Mouse (Mus musculus) midbrain, postnatal 0 days (tissue): ENCODE measurements around the gene Hmgb1. TPM values are rescaled to one million over a fixed set of nuclear protein-coding genes. Genes with fewer than 3 reads are reported as not detected.

Source experiments
- ATAC-seq: fragments of 200-750 bp; cut with Nextera tagmentation; 2 replicates; pipeline ENCODE4 v1.8.0; 2017; ENCODE audit warnings: moderate number of reproducible peaks, mild to moderate bottlenecking, moderate TSS enrichment, moderate library complexity; ENCODE audit not compliant: low FRiP score
- DNase-seq: peaks from one replicate; pipeline ENCODE4 v3.0.0-alpha.2; 2015; ENCODE audit warnings: low spot score
- H3K27ac ChIP-seq: fragments of 300-500 bp; sonication (generic); 2 replicates; pipeline ENCODE4 v1.5.1; 2014; ENCODE audit warnings: low read depth, mild to moderate bottlenecking, low read length, mixed read lengths
- H3K27me3 ChIP-seq: fragments of 300-500 bp; sonication (generic); 2 replicates; pipeline ENCODE4 v1.6.1; 2014; ENCODE audit warnings: low read length, control low read depth, mixed read lengths; ENCODE audit not compliant: insufficient read depth
- H3K36me3 ChIP-seq: fragments of 300-500 bp; sonication (generic); 2 replicates; pipeline ENCODE4 v1.6.1; 2014; ENCODE audit warnings: low read length, control low read depth, mixed read lengths; ENCODE audit not compliant: insufficient read depth
- H3K4me1 ChIP-seq: fragments of 300-500 bp; sonication (generic); 2 replicates; pipeline ENCODE4 v1.6.1; 2014; ENCODE audit warnings: mild to moderate bottlenecking, control low read depth, antibody characterized with exemption, low read length, mixed read lengths; ENCODE audit not compliant: insufficient read depth
- H3K4me2 ChIP-seq: fragments of 300-500 bp; sonication (generic); 2 replicates; pipeline ENCODE4 v1.6.1; 2014; ENCODE audit warnings: low read depth, mild to moderate bottlenecking, low read length, mixed read lengths; ENCODE audit not compliant: poor library complexity, severe bottlenecking
- H3K4me3 ChIP-seq: fragments of 300-500 bp; sonication (generic); 2 replicates; pipeline ENCODE4 v1.5.1; 2014; ENCODE audit warnings: low read depth, mild to moderate bottlenecking, low read length, moderate library complexity
- H3K9ac ChIP-seq: fragments of 300-500 bp; sonication (generic); replicated peaks from 2 replicates; pipeline ENCODE4 v1.6.1; 2014; ENCODE audit warnings: mild to moderate bottlenecking, low read length, moderate library complexity, mixed read lengths; ENCODE audit not compliant: poor library complexity, severe bottlenecking
- H3K9me3 ChIP-seq: fragments of 300-500 bp; sonication (generic); 2 replicates; pipeline ENCODE4 v1.6.1; 2016; ENCODE audit warnings: low read length, control low read depth
- CTCF ChIP-seq: IDR thresholded peaks from 2 replicates; pipeline ENCODE4 v1.5.1; 2016; ENCODE audit warnings: antibody characterized with exemption, mild to moderate bottlenecking
- WGBS: fragments of 180-500 bp; shearing (Covaris S2); extraction: QIAGEN DNeasy Blood & Tissue Kit; methylation state at CpG from one replicate; pipeline ENCODE4 v1.1.7; 2014; 5-methylcytosine and 5-hydroxymethylcytosine counted together
- polyA plus RNA-seq: library from polyadenylated mRNA; unstranded; fragments of >200 nt; fragmentation: Nextera tagmentation; extraction: Ambion mirVana; gene quantifications from 2 replicates; pipeline ENCODE4 v1.2.1, GENCODE M21; 2015
- total RNA-seq: library from RNA; depleted of rRNA; stranded (reverse); fragments of >200 nt; gene quantifications from 2 replicates; pipeline ENCODE4 v1.2.3, GENCODE M21; 2014

Hmgb1 gene
- total and polyA plus RNA-seq, 2 experiments from 2014 or later: 171 to 756 TPM

DNA sequence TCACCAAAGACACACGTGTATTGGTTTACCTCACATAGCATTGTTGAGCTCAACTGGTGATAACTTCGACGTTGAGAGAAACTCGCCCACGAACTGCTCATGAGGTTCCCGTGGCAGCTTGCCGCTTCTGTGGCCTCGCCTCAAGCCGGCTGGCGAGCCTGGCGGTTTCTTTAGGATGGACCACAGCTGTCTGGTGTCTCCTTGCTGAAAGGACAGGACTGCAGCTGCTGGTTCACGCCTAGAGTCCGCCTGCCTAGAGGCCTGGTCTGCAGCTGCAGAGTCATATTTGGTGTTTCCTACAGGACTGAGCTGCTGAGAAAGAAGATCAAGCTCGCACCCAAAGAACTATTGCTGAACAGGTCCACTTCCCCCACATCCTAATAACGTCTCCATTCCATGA, 55.8 kb downstream of the Hmgb1 start:
- H3K9me3 ChIP-seq: no peaks in the 10 kb centered on the region
- no peaks in the 10 kb centered on the region for H3K36me3 ChIP-seq
- no peak overlapping the region for H3K4me3 ChIP-seq
- no peaks in the 10 kb centered on the region for H3K4me1 ChIP-seq
- H3K4me2 ChIP-seq: no peak overlapping the region
- 90% methylated on average over 15 of the region's 15 CpGs for WGBS
- H3K27ac ChIP-seq: no peak overlapping the region
- no peaks in the 10 kb centered on the region for H3K27me3 ChIP-seq
- H3K9ac ChIP-seq: no peak overlapping the region
- DNase-seq: no peak
- ATAC-seq: no peak
- TF ChIP-seq CTCF: no peak

DNA sequence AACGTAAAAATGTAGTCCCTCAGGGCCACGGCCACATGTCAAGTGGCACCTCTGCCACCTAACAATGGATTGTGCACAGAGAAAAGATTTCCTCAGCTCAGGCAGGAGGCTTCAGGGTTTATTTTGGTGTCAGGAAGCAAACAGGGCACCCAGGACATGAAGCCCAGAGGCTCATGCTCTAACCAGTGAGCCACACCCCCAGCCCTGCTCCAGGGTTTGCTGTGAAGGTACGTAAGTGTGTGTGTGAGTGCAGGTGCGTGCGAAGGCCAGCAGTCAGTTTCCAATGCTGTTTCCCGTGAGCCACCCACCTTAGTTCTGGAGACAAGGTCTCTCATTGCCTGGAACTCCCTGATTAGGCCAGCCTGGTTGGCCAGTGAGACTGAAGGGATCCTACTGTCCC, 60.5 kb downstream of the Hmgb1 start:
- Histone ChIP-seq H3K4me1 (no peaks in the 10 kb centered on the region), H3K4me3 (no peak overlapping the region), H3K9me3 (no peaks in the 10 kb centered on the region), H3K27me3 (no peaks in the 10 kb centered on the region), H3K27ac (no peak overlapping the region), H3K4me2 (no peak overlapping the region), H3K36me3 (no peaks in the 10 kb centered on the region), H3K9ac (no peak overlapping the region)
- WGBS: 93% methylated on average over 6 of the region's 6 CpGs
- TF ChIP-seq CTCF: no peak
- ATAC-seq (no peak), DNase-seq (no peak)

DNA sequence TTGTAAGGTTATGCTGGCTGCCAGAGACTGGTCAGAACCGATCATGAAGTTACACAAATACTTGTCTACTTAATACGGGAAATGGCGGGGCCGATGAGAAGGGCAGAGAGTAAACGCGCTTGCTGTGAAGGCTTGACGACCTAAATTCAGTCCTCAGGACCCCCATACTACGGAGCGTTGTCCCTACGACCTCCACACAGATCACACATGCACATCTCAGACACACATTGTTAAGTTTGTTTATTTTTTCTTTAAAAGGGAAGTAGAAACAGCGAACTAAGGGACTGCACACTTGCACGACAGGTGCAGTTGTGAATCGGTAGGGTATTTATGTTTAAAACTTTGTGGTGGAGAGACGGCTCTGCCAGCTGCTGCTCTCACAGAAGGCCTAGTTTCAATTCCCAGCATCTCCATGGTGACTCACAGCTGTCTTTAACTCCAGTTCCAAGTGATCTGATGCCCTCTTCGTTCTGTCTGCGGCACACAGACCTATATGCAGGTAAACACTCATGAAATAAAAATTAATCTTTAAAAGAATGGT, 64.9 kb downstream of the Hmgb1 start:
- Histone ChIP-seq H3K9ac (no peak overlapping the region), H3K4me2 (no peak overlapping the region), H3K9me3 (no peaks in the 10 kb centered on the region), H3K36me3 (no peaks in the 10 kb centered on the region), H3K27me3 (no peaks in the 10 kb centered on the region), H3K4me3 (no peak overlapping the region), H3K27ac (no peak overlapping the region), H3K4me1 (peaks cover 3% of the 10 kb centered on the region; the same call in 1 of the 2 replicates)
- TF ChIP-seq CTCF: no peak
- DNase-seq (no peak), ATAC-seq (no peak)
- 92% methylated on average over 16 of the region's 16 CpGs for WGBS

DNA sequence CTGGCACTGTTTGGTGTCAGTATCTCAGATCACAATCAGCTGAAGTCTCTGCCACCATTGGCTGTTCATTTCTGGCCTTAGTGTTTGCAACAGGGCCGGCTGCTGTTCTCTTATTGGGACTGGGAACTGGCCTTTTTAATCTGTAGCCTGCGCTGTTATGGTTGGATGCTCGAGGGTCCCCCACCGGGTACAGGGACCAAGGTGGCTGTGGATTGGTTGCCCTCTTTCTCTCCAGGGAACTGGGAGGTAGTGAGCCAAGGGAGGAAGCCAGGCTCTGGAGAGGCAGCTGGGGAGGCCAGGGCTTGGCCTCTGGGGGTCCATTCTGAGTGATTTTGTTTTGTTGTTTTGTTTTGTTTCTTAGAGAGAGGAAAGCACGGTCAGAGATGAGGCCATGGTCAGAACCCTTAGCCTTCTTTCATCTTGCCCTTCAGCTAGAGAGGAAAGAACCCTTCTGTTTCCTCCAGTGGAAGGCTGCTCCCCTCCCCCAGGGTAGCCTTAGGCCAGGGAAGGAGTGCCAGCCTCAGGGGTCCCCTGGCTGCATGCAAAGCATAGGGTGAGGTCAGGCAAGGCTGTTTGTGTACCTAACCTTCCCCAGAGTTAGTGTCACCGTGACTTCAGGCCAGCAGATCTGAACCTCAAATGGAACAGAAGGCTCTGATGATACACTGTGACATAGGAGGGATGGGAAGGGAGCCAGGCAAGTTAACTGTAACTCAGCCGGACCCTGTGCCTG, 66.3 kb downstream of the Hmgb1 start:
- TF ChIP-seq CTCF: no peak
- no peak overlapping the region for H3K4me3 ChIP-seq
- no peak overlapping the region for H3K4me2 ChIP-seq
- no peaks in the 10 kb centered on the region for H3K27me3 ChIP-seq
- H3K9me3 ChIP-seq: no peaks in the 10 kb centered on the region
- no peak overlapping the region for H3K9ac ChIP-seq
- peaks cover 6% of the 10 kb centered on the region; the same call in 1 of the 2 replicates for H3K4me1 ChIP-seq
- ATAC-seq (no peak), DNase-seq (peak; percentile 26)
- H3K36me3 ChIP-seq: no peaks in the 10 kb centered on the region
- no peak overlapping the region for H3K27ac ChIP-seq
- WGBS: 36% methylated on average over 7 of the region's 7 CpGs

DNA sequence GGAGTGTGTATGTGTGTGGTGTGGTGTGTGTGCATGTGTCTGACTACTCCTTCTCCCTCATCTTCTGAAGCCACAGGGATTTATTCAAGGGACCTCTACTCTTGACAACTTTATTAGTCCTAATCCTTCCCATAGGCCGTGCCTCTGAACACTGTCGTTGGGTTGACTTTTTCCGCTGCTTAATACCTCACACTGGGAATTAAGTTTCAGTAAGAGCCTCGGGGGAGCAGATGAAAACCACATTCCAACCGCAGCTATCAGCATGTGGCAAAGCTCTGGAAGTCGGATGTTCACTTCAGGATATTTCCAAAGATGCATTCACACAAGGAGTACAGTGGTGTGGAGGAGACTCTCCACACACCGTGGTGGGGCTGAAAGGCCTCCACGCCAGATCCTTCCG, 69.7 kb downstream of the Hmgb1 start:
- Histone ChIP-seq H3K4me1 (peaks cover 6% of the 10 kb centered on the region; the same call in 1 of the 2 replicates), H3K27ac (no peak overlapping the region), H3K9me3 (no peaks in the 10 kb centered on the region), H3K4me3 (no peak overlapping the region), H3K27me3 (no peaks in the 10 kb centered on the region), H3K9ac (no peak overlapping the region), H3K36me3 (no peaks in the 10 kb centered on the region), H3K4me2 (no peak overlapping the region)
- ATAC-seq: no peak
- 37% methylated on average over 9 of the region's 9 CpGs for WGBS
- no peak for DNase-seq
- TF ChIP-seq CTCF: no peak

DNA sequence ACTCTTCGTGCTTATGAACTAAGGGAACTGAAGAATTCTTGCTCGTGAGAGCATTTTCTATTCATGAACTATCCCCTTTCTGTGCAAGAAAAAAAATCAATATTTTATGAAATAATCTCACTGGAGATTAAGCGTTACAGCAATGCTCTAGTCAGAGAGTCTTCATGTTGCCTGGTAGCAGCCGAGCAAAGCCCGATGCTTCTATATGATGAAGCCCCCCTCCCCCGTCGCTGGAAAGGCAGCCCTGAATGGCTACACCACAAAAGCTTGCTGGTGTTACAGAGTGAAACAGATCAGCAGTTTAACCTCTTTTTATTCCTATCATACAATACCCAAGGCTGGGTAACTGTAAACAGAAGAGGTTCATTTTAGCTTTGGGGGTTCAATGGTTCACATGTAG, 70.3 kb downstream of the Hmgb1 start:
- Histone ChIP-seq H3K27ac (no peak overlapping the region), H3K4me1 (peaks cover 6% of the 10 kb centered on the region; the same call in 1 of the 2 replicates), H3K36me3 (no peaks in the 10 kb centered on the region), H3K9me3 (no peaks in the 10 kb centered on the region), H3K4me3 (no peak overlapping the region), H3K4me2 (no peak overlapping the region), H3K27me3 (no peaks in the 10 kb centered on the region), H3K9ac (no peak overlapping the region)
- 32% methylated on average over 7 of the region's 7 CpGs for WGBS
- no peak for TF ChIP-seq CTCF
- no peak for ATAC-seq
- DNase-seq: no peak
